In the genomic region with DNA sequence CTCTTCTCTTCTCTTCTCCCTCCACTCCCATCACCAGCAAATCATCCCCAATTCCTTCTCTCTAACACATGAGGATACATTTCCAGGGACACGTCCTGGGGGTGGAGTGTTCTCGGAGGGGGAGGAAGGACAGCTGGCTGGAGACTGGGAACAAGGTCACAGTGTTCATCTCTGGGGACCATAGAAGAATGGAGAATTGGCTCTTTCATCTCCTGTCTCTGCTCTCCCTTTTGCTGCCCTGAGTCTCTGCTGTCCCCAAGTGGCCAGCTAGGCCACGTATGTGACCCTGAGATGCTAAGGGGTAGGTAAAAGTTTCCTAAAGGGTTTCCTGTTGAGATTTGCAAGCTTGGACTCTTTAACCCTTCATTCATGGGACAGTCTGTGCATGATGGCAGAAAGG, we compare ENCODE assay signal across 9 mouse cellular contexts.
A peak's percentile ranks its signal among the peaks of the same experiment; 100 is the strongest.
DNase-seq lines count a peak whose midpoint lies in the region; ATAC-seq and TF ChIP-seq lines count a peak whose summit lies in the region.
"Had no signal": no experiment of that assay in that cellular context is flagged by ENCODE, and none has a peak within 500 bp of the region (broad histone marks: within the 10 kb centered on the region; RNA-seq: fewer than 3 reads in every experiment).

No protein-coding gene starts in this region.

- H3K9me3 ChIP-seq in heart, embryonic 14.5 days (ENCODE audit: control insufficient read depth, low read length), result no peaks in the 10 kb centered on the region
- H3K9me3 ChIP-seq: limb, embryonic 13.5 days had no signal

- TF ChIP-seq CTCF in cerebellum, adult 2 months (IDR thresholded peaks at IDR 0.05; ENCODE audit: borderline replicate concordance, insufficient read depth, low read depth, low read length), result peak; percentile 50

- H3K4me3 ChIP-seq in cerebellum, adult 2 months (replicated peaks; ENCODE audit: insufficient read depth, low read depth, low read length), result no peak overlapping the region
- H3K4me3 ChIP-seq in heart, embryonic 14.5 days (ENCODE audit: control insufficient read depth in 1 of 2, insufficient read depth in 1 of 2, low read depth in 1 of 2, low read length in 2 of 2), result no peak overlapping the region
- H3K4me3 ChIP-seq: limb, embryonic 13.5 days had no signal

- TF ChIP-seq POLR2A in cerebellum, adult 2 months (IDR thresholded peaks at IDR 0.05; ENCODE audit: borderline replicate concordance, insufficient read depth, low read length), result no peak

- H3K9ac ChIP-seq in heart, embryonic 14.5 days (ENCODE audit: low read length), result 0 out of 2 replicates have a peak overlapping the region, but pooled peaks have one; percentile 10
- H3K9ac ChIP-seq: limb, embryonic 13.5 days had no signal

- 25% methylated on average over 3 of the region's 3 CpGs for WGBS in cerebellum, adult 2 months
- WGBS in heart, embryonic 14.5 days, result 6% methylated on average over 3 of the region's 3 CpGs

- H3K36me3 ChIP-seq in heart, embryonic 14.5 days (ENCODE audit: control insufficient read depth, insufficient read depth, low read length), result no peaks in the 10 kb centered on the region
- H3K36me3 ChIP-seq: limb, embryonic 13.5 days had no signal

- no peaks in the 10 kb centered on the region for H3K4me1 ChIP-seq in cerebellum, adult 2 months (ENCODE audit: control insufficient read depth, insufficient read depth, low read length)
- peaks cover 29 to 57% of the 10 kb centered on the region in 2 experiments for H3K4me1 ChIP-seq in heart, embryonic 14.5 days (ENCODE audit: control insufficient read depth in 2 of 2, insufficient read depth in 2 of 2, low read length in 2 of 2)

- 0 out of 2 replicates have a peak, but pooled peaks have one; percentile 36 for ATAC-seq in heart, embryonic 14.5 days (ENCODE audit: insufficient number of reproducible peaks, insufficient read depth, low FRiP score, low read depth)

- H3K27me3 ChIP-seq in cerebellum, adult 2 months (ENCODE audit: control insufficient read depth, insufficient read depth, low read length), result no peaks in the 10 kb centered on the region
- H3K27me3 ChIP-seq in heart, embryonic 14.5 days (ENCODE audit: control insufficient read depth, insufficient read depth, low read length), result no peaks in the 10 kb centered on the region

- H3K27ac ChIP-seq in cerebellum, adult 2 months (ENCODE audit: insufficient read depth, low read length), result no peak overlapping the region; the same call in 1 of the 2 replicates
- H3K27ac ChIP-seq in heart, embryonic 14.5 days (replicated peaks in 1 of 2; ENCODE audit: control insufficient read depth in 1 of 2, insufficient read depth in 1 of 2, low read depth in 2 of 2, low read length in 2 of 2), result peak overlapping the region; percentile 24 to 39; a peak in 2 of 4 replicates
- H3K27ac ChIP-seq: limb, embryonic 13.5 days had no signal

- H3K4me2 ChIP-seq in heart, embryonic 14.5 days (ENCODE audit: low read length), result no peak overlapping the region
- H3K4me2 ChIP-seq: limb, embryonic 13.5 days had no signal

- DNase-seq in cerebellum, adult 2 months, result peak in 1 of 2 experiments; percentile 42
- DNase-seq in cerebellum, postnatal 25 days, result no peak
- peak; percentile 68 to 73 for DNase-seq in right cerebral cortex, postnatal 10 days (ENCODE audit: low spot score in 2 of 2)
- DNase-seq in right cerebral cortex, postnatal 25 days, result no peak
- DNase-seq in layer of hippocampus, postnatal 36 days, result peak; percentile 53 to 54
- no peak for DNase-seq in spleen, postnatal 14 days (ENCODE audit: low spot score in 2 of 2)
- no peak for DNase-seq in natural killer cell, adult 2 months (ENCODE audit: low spot score in 2 of 2)

Comparison
In these comparisons a context has a peak if more than half of its experiments do, and no peak if none do; other contexts are left out.
1. DNase-seq: peak in right cerebral cortex, postnatal 10 days (2 of 2) and layer of hippocampus, postnatal 36 days (2 of 2); none in cerebellum, postnatal 25 days (0 of 2), right cerebral cortex, postnatal 25 days (single experiment), spleen, postnatal 14 days (0 of 2) and natural killer cell, adult 2 months (0 of 2).